In the genomic region with DNA sequence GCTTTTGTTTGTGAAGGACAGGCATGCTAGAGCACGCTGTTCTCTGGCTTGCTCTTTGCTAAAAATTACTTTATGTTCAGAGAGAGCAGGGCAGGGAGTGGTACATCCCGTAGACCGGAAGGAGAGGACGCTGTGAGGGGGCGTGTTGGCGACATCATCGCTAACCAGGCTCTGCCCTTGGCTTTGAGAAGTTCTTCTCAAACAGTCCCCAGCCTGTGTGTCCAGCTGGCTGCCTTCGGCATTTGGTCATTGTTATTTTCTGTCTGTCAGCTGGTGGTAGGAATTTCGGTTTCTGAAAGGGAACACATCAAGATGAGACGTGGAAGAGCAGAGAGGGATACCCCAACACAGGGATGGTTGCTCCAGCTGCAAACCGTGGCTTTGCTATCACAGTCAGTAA, we compare ENCODE assay signal across 14 mouse cellular contexts. TPM values are rescaled to one million over a fixed set of nuclear protein-coding genes. Genes with fewer than 3 reads are reported as not detected.
DNase-seq lines count a peak whose midpoint lies in the region; ATAC-seq lines count a peak whose summit lies in the region.
"Had no signal": no experiment of that assay in that cellular context is flagged by ENCODE, and none has a peak within 500 bp of the region (broad histone marks: within the 10 kb centered on the region; RNA-seq: fewer than 3 reads in every experiment).

No protein-coding gene starts in this region.

- no peak for ATAC-seq in kidney, embryonic 16.5 days (ENCODE audit: low FRiP score, low TSS enrichment)
- ATAC-seq in hindbrain, embryonic 13.5 days (ENCODE audit: low FRiP score) = no peak
- ATAC-seq: forebrain, embryonic 14.5 days; hindbrain, embryonic 16.5 days had no signal

- H3K27me3 ChIP-seq in kidney, embryonic 16.5 days (ENCODE audit: insufficient read depth, low read length) = no peaks in the 10 kb centered on the region
- H3K27me3 ChIP-seq in hindbrain, embryonic 13.5 days = no peaks in the 10 kb centered on the region

- no peaks in the 10 kb centered on the region for H3K36me3 ChIP-seq in kidney, embryonic 16.5 days (ENCODE audit: insufficient read depth, low read length)
- H3K36me3 ChIP-seq in hindbrain, embryonic 13.5 days = no peaks in the 10 kb centered on the region

- intact Hi-C loops in heart, postnatal 25 days (cut with DNase I) = loop anchor here (5.0 kb wide), 2 partner anchors 79 to 134 kb away; partner anchors contain the start of gene Appl2
- intact Hi-C loops in left cerebral cortex, postnatal 25 days (cut with DNase I) = no loop called here

- DNase-seq in kidney, adult 9 months = no peak
- peak; percentile 68 to 74 for DNase-seq in heart, adult 18-20 months
- peak; percentile 57 for DNase-seq in heart, postnatal 25 days (ENCODE audit: low spot score)
- DNase-seq in skeletal muscle tissue, adult 2 months (ENCODE audit: low read depth, low spot score) = peak; percentile 39
- DNase-seq in left cerebral cortex, postnatal 25 days (ENCODE audit: low spot score in 2 of 2) = no peak
- no peak for DNase-seq in T-cell, adult 2 months (ENCODE audit: low spot score)
- DNase-seq: cerebellum, postnatal 36 days; left cerebral cortex, postnatal 4 days had no signal

- H3K4me2 ChIP-seq in kidney, embryonic 16.5 days (replicated peaks; ENCODE audit: low read depth, low read length) = no peak overlapping the region
- no peak overlapping the region for H3K4me2 ChIP-seq in hindbrain, embryonic 13.5 days

- 0 out of 2 replicates have a peak overlapping the region, but pooled peaks have one; percentile 19 for H3K9ac ChIP-seq in kidney, embryonic 16.5 days (replicated peaks; ENCODE audit: low read length)
- no peak overlapping the region for H3K9ac ChIP-seq in hindbrain, embryonic 13.5 days

- peaks cover 22% of the 10 kb centered on the region; the same call in 1 of the 2 replicates for H3K4me1 ChIP-seq in kidney, embryonic 16.5 days (ENCODE audit: insufficient read depth, low read length)
- peaks cover 16% of the 10 kb centered on the region for H3K4me1 ChIP-seq in hindbrain, embryonic 13.5 days (replicated peaks)

- WGBS in kidney, embryonic 16.5 days = 60% methylated on average over 11 of the region's 11 CpGs
- 77% methylated on average over 11 of the region's 11 CpGs for WGBS in hindbrain, embryonic 13.5 days

- H3K4me3 ChIP-seq in kidney, embryonic 16.5 days (ENCODE audit: low read length) = no peak overlapping the region
- no peak overlapping the region for H3K4me3 ChIP-seq in hindbrain, embryonic 13.5 days

- H3K9me3 ChIP-seq in kidney, embryonic 16.5 days (ENCODE audit: low read length) = no peaks in the 10 kb centered on the region
- no peaks in the 10 kb centered on the region for H3K9me3 ChIP-seq in hindbrain, embryonic 13.5 days

- no peak overlapping the region for H3K27ac ChIP-seq in kidney, embryonic 16.5 days (ENCODE audit: low read length)
- no peak overlapping the region for H3K27ac ChIP-seq in hindbrain, embryonic 13.5 days

RNA-seq across cellular contexts. Expression of gene 1500009L16Rik, which starts 3.5 kb away (rescaled TPM):
- 39.8 and 43.5 TPM in 2 replicates for polyA plus RNA-seq in kidney, embryonic 16.5 days (2015; fragmentation: Nextera tagmentation; extraction: Ambion mirVana)
- 1 to 10 TPM; 5.3 to 5.6 TPM for total RNA-seq in heart, adult 18-20 months (2021)
- 1 to 10 TPM; 4.4 to 6.1 TPM for total RNA-seq in heart, postnatal 25 days (2021)
- total RNA-seq in left cerebral cortex, postnatal 25 days (2021) = 10 to 100 TPM; 13.3 to 21.9 TPM
- polyA plus RNA-seq in hindbrain, embryonic 13.5 days (2015; fragmentation: Nextera tagmentation; extraction: Ambion mirVana) = 59.1 and 62.4 TPM in 2 replicates
- total RNA-seq: megakaryocyte-erythroid progenitor cell, adult 5-6 weeks; neutrophil, adult 5-6 weeks had no signal

Comparison
In these comparisons a context has a peak if more than half of its experiments do, and no peak if none do; other contexts are left out.
1. DNase-seq: peak in heart, adult 18-20 months (2 of 2), heart, postnatal 25 days (single experiment) and skeletal muscle tissue, adult 2 months (single experiment); none in kidney, adult 9 months (single experiment), left cerebral cortex, postnatal 25 days (0 of 2) and T-cell, adult 2 months (single experiment).